Mouse (Mus musculus): ENCODE measurements around the gene Gm45234. TPM values are rescaled to one million over a fixed set of nuclear protein-coding genes. Genes with fewer than 3 reads are reported as not detected.

Gm45234 gene
- polyA plus RNA-seq, 1 experiment, result not detected

DNA sequence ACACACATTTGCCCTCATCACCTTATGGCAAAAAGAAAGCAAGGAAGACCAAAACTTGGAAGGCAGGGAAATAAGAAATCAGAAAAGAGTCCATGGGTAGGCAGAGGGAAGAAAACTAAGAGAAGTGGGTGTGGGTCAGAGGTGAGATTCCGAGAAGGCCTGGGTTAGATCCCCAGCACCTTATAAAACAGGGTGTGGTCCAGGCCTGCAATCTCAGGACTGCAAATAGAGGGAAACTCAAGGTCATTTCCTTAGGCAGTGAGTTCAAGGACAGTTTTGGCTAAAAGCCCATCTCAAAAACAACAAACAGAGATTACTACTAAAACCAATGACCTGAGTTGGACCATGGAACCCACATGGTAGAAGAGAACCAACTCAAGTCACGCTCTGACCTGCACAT is 2.0 kb downstream of the Gm45234 start:
- no peak for TF ChIP-seq CTCF (IDR thresholded peaks at IDR 0.05; ENCODE audit: borderline replicate concordance, insufficient read depth, low read depth, low read length)
- TF ChIP-seq POLR2A (IDR thresholded peaks at IDR 0.05; ENCODE audit: borderline replicate concordance, insufficient read depth, low read length), result no peak
- Histone ChIP-seq H3K4me1 (ENCODE audit: control insufficient read depth, insufficient read depth, low read length) (peaks cover 6% of the 10 kb centered on the region), H3K4me3 (replicated peaks; ENCODE audit: insufficient read depth, low read depth, low read length) (no peak overlapping the region), H3K27ac (ENCODE audit: insufficient read depth, low read length) (no peak overlapping the region), H3K27me3 (ENCODE audit: control insufficient read depth, insufficient read depth, low read length) (no peaks in the 10 kb centered on the region)
- DNase-seq, result peak in 1 of 2 experiments; percentile 17
- WGBS, result 78% methylated on average over 2 of the region's 2 CpGs

DNA sequence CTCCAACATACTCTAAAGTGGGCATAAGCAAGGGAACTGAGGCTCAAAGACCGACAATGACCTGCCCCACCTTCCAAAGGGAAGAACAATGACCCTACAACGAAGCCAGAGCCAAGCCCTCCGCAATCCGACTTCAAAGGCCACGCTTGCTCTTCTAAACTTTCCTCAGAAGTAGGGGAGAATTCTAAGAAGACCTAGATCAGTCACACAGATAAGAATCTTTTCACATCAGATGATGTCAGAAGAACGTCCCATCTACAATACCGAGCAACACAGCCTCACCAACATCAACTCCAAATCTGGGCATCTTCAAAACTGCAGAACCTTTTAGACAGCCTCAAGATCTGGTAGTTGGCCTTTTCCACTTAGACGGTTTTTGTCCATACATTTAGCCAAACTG is 5.4 kb downstream of the Gm45234 start:
- Histone ChIP-seq H3K4me3 (replicated peaks; ENCODE audit: insufficient read depth, low read depth, low read length) (no peak overlapping the region), H3K4me1 (ENCODE audit: control insufficient read depth, insufficient read depth, low read length) (peaks cover 9% of the 10 kb centered on the region), H3K27me3 (ENCODE audit: control insufficient read depth, insufficient read depth, low read length) (no peaks in the 10 kb centered on the region), H3K27ac (ENCODE audit: insufficient read depth, low read length) (no peak overlapping the region)
- 80% methylated on average over 8 of the region's 8 CpGs for WGBS
- TF ChIP-seq POLR2A (IDR thresholded peaks at IDR 0.05; ENCODE audit: borderline replicate concordance, insufficient read depth, low read length) (no peak), CTCF (IDR thresholded peaks at IDR 0.05; ENCODE audit: borderline replicate concordance, insufficient read depth, low read depth, low read length) (no peak)
- DNase-seq, result no peak

- TF ChIP-seq POLR2A (IDR thresholded peaks at IDR 0.05; ENCODE audit: borderline replicate concordance, insufficient read depth, low read length), result no peak
- TF ChIP-seq CTCF (IDR thresholded peaks at IDR 0.05; ENCODE audit: borderline replicate concordance, insufficient read depth, low read depth, low read length), result no peak
- peaks cover 14% of the 10 kb centered on the region for H3K4me1 ChIP-seq (ENCODE audit: control insufficient read depth, insufficient read depth, low read length)
- WGBS, result 75% methylated on average over 7 of the region's 7 CpGs
- DNase-seq, result peak; percentile 25 to 43
- H3K27ac ChIP-seq (ENCODE audit: insufficient read depth, low read length), result no peak overlapping the region
- H3K27me3 ChIP-seq (ENCODE audit: control insufficient read depth, insufficient read depth, low read length), result no peaks in the 10 kb centered on the region
- H3K4me3 ChIP-seq (replicated peaks; ENCODE audit: insufficient read depth, low read depth, low read length), result no peak overlapping the region
Measured at GRCm38 (mm10) chr6:124746654-124747632, 8.9 kb downstream of the Gm45234 start.

- no peak for DNase-seq
- H3K27ac ChIP-seq (ENCODE audit: insufficient read depth, low read length), result peak overlapping the region; percentile 17
- WGBS, result 6% methylated on average over 8 of the region's 8 CpGs
Measured at GRCm38 (mm10) chr6:124746296-124746605, 9.6 kb downstream of the Gm45234 start.

GRCm38 (mm10) chr6:124745490-124746295 is 10.1 kb downstream of the Gm45234 start:
- WGBS, result 2% methylated on average over 85 of the region's 85 CpGs
- H3K27me3 ChIP-seq (ENCODE audit: control insufficient read depth, insufficient read depth, low read length), result no peaks in the 10 kb centered on the region
- peak overlapping the region; percentile 54 for H3K4me3 ChIP-seq (replicated peaks; ENCODE audit: insufficient read depth, low read depth, low read length)
- peaks cover 14% of the 10 kb centered on the region for H3K4me1 ChIP-seq (ENCODE audit: control insufficient read depth, insufficient read depth, low read length)
- DNase-seq, result peak; percentile 96 to 97
- H3K27ac ChIP-seq (ENCODE audit: insufficient read depth, low read length), result peak overlapping the region; percentile 79
- peak; percentile 67 for TF ChIP-seq POLR2A (IDR thresholded peaks at IDR 0.05; ENCODE audit: borderline replicate concordance, insufficient read depth, low read length)
- TF ChIP-seq CTCF (IDR thresholded peaks at IDR 0.05; ENCODE audit: borderline replicate concordance, insufficient read depth, low read depth, low read length), result peak; percentile 76

More at GRCm38 (mm10) chr6:124746296-124746605, 9.6 kb downstream of the Gm45234 start:
- Histone ChIP-seq H3K4me3 (replicated peaks; ENCODE audit: insufficient read depth, low read depth, low read length) (peak overlapping the region; percentile 54), H3K4me1 (ENCODE audit: control insufficient read depth, insufficient read depth, low read length) (peaks cover 14% of the 10 kb centered on the region), H3K27me3 (ENCODE audit: control insufficient read depth, insufficient read depth, low read length) (no peaks in the 10 kb centered on the region)
- TF ChIP-seq CTCF (IDR thresholded peaks at IDR 0.05; ENCODE audit: borderline replicate concordance, insufficient read depth, low read depth, low read length), result no peak
- TF ChIP-seq POLR2A (IDR thresholded peaks at IDR 0.05; ENCODE audit: borderline replicate concordance, insufficient read depth, low read length), result no peak

- Histone ChIP-seq H3K27me3 (ENCODE audit: control insufficient read depth, insufficient read depth, low read length) (no peaks in the 10 kb centered on the region), H3K27ac (ENCODE audit: insufficient read depth, low read length) (peak overlapping the region; percentile 79), H3K4me3 (replicated peaks; ENCODE audit: insufficient read depth, low read depth, low read length) (peak overlapping the region; percentile 52), H3K4me1 (ENCODE audit: control insufficient read depth, insufficient read depth, low read length) (peaks cover 16% of the 10 kb centered on the region)
- TF ChIP-seq POLR2A (IDR thresholded peaks at IDR 0.05; ENCODE audit: borderline replicate concordance, insufficient read depth, low read length) (no peak; the same call in 1 of the 2 replicates), CTCF (IDR thresholded peaks at IDR 0.05; ENCODE audit: borderline replicate concordance, insufficient read depth, low read depth, low read length) (no peak)
- 20% methylated on average over 26 of the region's 26 CpGs for WGBS
- DNase-seq, result peak in 1 of 2 experiments; percentile 73
Measured at GRCm38 (mm10) chr6:124744755-124745321, 11.0 kb downstream of the Gm45234 start.

DNA sequence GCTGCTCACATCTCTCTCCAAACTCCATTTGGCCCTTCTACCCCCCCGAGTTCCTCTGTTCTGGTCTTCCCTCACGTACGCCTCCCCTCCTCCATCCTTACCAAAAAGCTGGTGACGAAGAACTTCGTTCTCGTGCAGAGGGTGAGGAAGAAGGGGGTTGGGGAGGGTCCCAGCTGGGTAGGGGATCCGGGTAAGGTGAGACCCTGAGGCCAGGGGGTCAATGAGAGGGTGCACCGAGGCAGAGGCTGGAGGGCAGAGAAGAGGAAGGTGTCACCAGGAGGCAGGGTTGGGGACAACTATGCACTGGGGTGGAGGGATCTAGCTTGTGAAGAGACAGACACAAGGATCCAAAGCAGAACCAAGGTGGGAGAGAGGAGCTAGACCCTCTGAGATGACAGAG is 12.2 kb downstream of the Gm45234 start:
- H3K4me1 ChIP-seq (ENCODE audit: control insufficient read depth, insufficient read depth, low read length), result peaks cover 17% of the 10 kb centered on the region; the same call in 1 of the 2 replicates
- H3K27me3 ChIP-seq (ENCODE audit: control insufficient read depth, insufficient read depth, low read length), result no peaks in the 10 kb centered on the region
- DNase-seq, result peak in 1 of 2 experiments; percentile 29
- WGBS, result 84% methylated on average over 8 of the region's 8 CpGs
- H3K4me3 ChIP-seq (replicated peaks; ENCODE audit: insufficient read depth, low read depth, low read length), result no peak overlapping the region
- H3K27ac ChIP-seq (ENCODE audit: insufficient read depth, low read length), result no peak overlapping the region
- TF ChIP-seq POLR2A (IDR thresholded peaks at IDR 0.05; ENCODE audit: borderline replicate concordance, insufficient read depth, low read length) (no peak), CTCF (IDR thresholded peaks at IDR 0.05; ENCODE audit: borderline replicate concordance, insufficient read depth, low read depth, low read length) (no peak)
